Mouse (Mus musculus) ES-Bruce4 (cell line): Measurements from ENCODE around the gene Hist2h2aa1. TPM values are rescaled to one million over a fixed set of nuclear protein-coding genes. Genes with fewer than 3 reads are reported as not detected.
"Not testable (repeated sequence)": the region's sequence is repeated elsewhere in the genome, so short reads cannot be mapped to it uniquely, and the experiment has no call there.

ENCODE experiments used
- H3K27ac ChIP-seq: 2 replicates; pipeline ENCODE4 v1.5.1; 2012; ENCODE audit warnings: low read length, inconsistent platforms; ENCODE audit not compliant: insufficient read depth
- H3K27me3 ChIP-seq: 2 replicates; pipeline ENCODE4 v1.6.1; 2012; ENCODE audit warnings: mild to moderate bottlenecking, low read length, inconsistent platforms; ENCODE audit not compliant: control insufficient read depth, poor library complexity, insufficient read depth, severe bottlenecking
- H3K36me3 ChIP-seq: 2 replicates; pipeline ENCODE4 v1.6.1; 2012; ENCODE audit warnings: inconsistent platforms, mild to moderate bottlenecking, low read length, moderate library complexity; ENCODE audit not compliant: control insufficient read depth, poor library complexity, insufficient read depth, severe bottlenecking
- H3K4me1 ChIP-seq: one replicate; pipeline ENCODE4 v1.8.1; 2011; ENCODE audit warnings: low read length; ENCODE audit not compliant: control insufficient read depth, insufficient read depth
- H3K4me3 ChIP-seq: 2 replicates; pipeline ENCODE4 v1.5.1; 2011; ENCODE audit warnings: low read depth, mild to moderate bottlenecking, low read length
- H3K9ac ChIP-seq: 2 replicates; pipeline ENCODE4 v1.6.1; 2012; ENCODE audit warnings: low read depth, mild to moderate bottlenecking, inconsistent platforms; ENCODE audit not compliant: poor library complexity, severe bottlenecking
- H3K9me3 ChIP-seq: replicated peaks from 2 replicates; pipeline ENCODE4 v1.6.1; 2012; ENCODE audit warnings: mild to moderate bottlenecking, low read length, inconsistent platforms; ENCODE audit not compliant: control insufficient read depth, poor library complexity, insufficient read depth, severe bottlenecking
- CTCF ChIP-seq: IDR thresholded peaks from one replicate; pipeline ENCODE4 v1.8.1; 2011; ENCODE audit warnings: low read depth, low read length
- EP300 ChIP-seq: IDR thresholded peaks from 2 replicates; pipeline ENCODE4 v1.6.1; 2011; ENCODE audit warnings: low read depth, low read length; ENCODE audit not compliant: insufficient read depth
- POLR2A ChIP-seq: IDR thresholded peaks from one replicate; pipeline ENCODE4 v1.8.1; 2011; ENCODE audit warnings: low read length; ENCODE audit not compliant: insufficient read depth
- polyA plus RNA-seq: library from polyadenylated mRNA; stranded (reverse); fragments of >200 nt; gene quantifications from 2 replicates; pipeline ENCODE4 v1.2.4, GENCODE M21; 2011; ENCODE audit warnings: low read depth; ENCODE audit not compliant: missing spikeins, insufficient read depth, insufficient read length

The Hist2h2aa1 gene
- polyA plus RNA-seq, 1 experiment = not detected

DNA sequence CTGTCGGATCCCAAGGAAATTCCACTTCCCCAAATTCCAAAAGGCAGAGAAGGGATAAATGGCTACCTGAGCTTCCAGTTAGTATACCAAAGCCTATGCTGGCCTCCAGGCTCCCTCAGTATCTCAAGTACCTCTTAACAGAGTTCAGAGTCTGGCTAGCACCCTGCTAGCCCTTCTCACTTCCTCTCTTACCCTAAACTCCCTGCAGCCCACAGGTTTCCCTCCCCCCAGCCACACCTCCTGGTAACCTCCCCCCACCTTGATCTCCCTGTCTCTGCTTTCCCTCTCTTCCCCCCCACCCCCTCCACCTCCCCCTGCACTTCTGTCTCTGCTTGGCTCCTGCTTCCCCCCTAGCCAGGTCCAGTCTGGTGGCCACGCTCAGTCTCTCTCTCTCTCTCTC lies 45.6 kb upstream of the Hist2h2aa1 start:
- Histone ChIP-seq H3K9me3 (no peaks in the 10 kb centered on the region), H3K27me3 (no peaks in the 10 kb centered on the region), H3K9ac (no peak overlapping the region), H3K4me1 (peaks cover 1% of the 10 kb centered on the region), H3K36me3 (no peaks in the 10 kb centered on the region), H3K27ac (no peak overlapping the region), H3K4me3 (no peak overlapping the region)
- TF ChIP-seq POLR2A = no peak
- TF ChIP-seq EP300 = no peak
- TF ChIP-seq CTCF = no peak

DNA sequence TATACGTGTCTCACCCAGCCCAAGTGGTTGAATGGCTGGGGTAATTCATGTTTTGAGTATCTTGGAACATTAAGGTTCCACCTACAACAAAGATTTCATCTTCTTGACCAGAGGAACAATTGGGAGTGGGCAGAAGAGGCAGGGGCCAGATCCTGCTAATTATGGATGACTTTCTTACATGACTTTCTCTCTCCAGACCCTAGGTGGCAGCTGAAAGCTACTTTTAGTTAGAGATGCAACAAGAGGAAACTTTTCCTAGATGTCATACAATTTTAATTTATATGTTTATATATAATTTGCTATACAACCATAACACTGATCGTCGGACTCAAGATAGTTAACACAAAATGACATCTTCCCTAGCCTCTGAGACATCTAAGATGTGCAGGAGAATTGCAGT lies 37.5 kb upstream of the Hist2h2aa1 start:
- H3K27ac ChIP-seq = no peak overlapping the region
- no peak overlapping the region for H3K9ac ChIP-seq
- TF ChIP-seq POLR2A (no peak), CTCF (no peak), EP300 (no peak)
- no peaks in the 10 kb centered on the region for H3K9me3 ChIP-seq
- H3K36me3 ChIP-seq = no peaks in the 10 kb centered on the region
- H3K4me3 ChIP-seq = no peak overlapping the region
- H3K4me1 ChIP-seq = no peaks in the 10 kb centered on the region
- peaks cover 1% of the 10 kb centered on the region; the same call in 1 of the 2 replicates for H3K27me3 ChIP-seq

GRCm38 (mm10) chr3:96209242-96209641 lies 36.1 kb upstream of the Hist2h2aa1 start:
- no peak overlapping the region for H3K27ac ChIP-seq
- peaks cover 1% of the 10 kb centered on the region; the same call in 1 of the 2 replicates for H3K27me3 ChIP-seq
- no peak overlapping the region for H3K4me3 ChIP-seq
- TF ChIP-seq EP300 (no peak), CTCF (peak; percentile 80)
- H3K9ac ChIP-seq = no peak overlapping the region
- H3K9me3 ChIP-seq = no peaks in the 10 kb centered on the region
- H3K4me1 ChIP-seq = no peaks in the 10 kb centered on the region
- H3K36me3 ChIP-seq = no peaks in the 10 kb centered on the region

DNA sequence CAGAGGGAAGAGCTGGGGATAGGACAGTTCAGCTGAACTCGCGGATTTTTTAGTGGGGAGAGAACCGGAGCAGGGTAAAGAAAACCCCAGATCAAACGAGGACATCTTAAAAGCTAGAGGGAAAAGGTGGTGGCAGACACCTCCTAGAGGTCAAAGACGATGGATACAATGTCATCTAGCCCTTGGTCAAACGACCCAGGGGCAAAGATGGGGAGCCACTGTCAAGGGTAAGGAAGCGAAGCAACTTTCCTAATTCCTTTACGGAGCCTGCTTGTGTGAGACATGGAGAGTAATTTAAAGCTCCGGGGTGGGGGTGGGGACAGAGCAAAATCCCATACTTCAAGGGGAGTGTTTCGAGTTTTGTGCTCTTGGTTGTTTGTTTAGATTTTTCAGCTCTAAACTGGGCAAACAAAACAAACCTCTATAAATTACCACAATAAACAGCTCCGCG lies 26.1 kb upstream of the Hist2h2aa1 start:
- H3K4me3 ChIP-seq = peak overlapping the region; percentile 76
- peak overlapping the region; percentile 98 for H3K27ac ChIP-seq
- H3K27me3 ChIP-seq = no peaks in the 10 kb centered on the region
- H3K4me1 ChIP-seq = no peaks in the 10 kb centered on the region
- H3K9ac ChIP-seq = peak overlapping the region; percentile 97
- H3K36me3 ChIP-seq = no peaks in the 10 kb centered on the region
- no peak for TF ChIP-seq EP300
- TF ChIP-seq POLR2A = no peak
- TF ChIP-seq CTCF = no peak
- no peaks in the 10 kb centered on the region for H3K9me3 ChIP-seq

GRCm38 (mm10) chr3:96219661-96220130 lies 25.6 kb upstream of the Hist2h2aa1 start, which contains the start of the genes Bola1 and Hist2h2ab:
Gene Bola1, minus strand, starts transcription at chr3:96219709.
Gene Hist2h2ab, plus strand, starts transcription at chr3:96219865.
- no peak for TF ChIP-seq CTCF
- no peak for TF ChIP-seq POLR2A
- TF ChIP-seq EP300 = no peak
- peak within 1 kb of the TSS; percentile 98 for H3K27ac ChIP-seq
- no peaks in the 10 kb centered on the region for H3K36me3 ChIP-seq
- peak within 1 kb of the TSS; percentile 97 for H3K9ac ChIP-seq
- H3K27me3 ChIP-seq = no peaks in the 10 kb centered on the region
- H3K4me3 ChIP-seq = peak within 1 kb of the TSS; percentile 89
- H3K9me3 ChIP-seq = no peaks in the 10 kb centered on the region
- no peaks in the 10 kb centered on the region for H3K4me1 ChIP-seq

DNA sequence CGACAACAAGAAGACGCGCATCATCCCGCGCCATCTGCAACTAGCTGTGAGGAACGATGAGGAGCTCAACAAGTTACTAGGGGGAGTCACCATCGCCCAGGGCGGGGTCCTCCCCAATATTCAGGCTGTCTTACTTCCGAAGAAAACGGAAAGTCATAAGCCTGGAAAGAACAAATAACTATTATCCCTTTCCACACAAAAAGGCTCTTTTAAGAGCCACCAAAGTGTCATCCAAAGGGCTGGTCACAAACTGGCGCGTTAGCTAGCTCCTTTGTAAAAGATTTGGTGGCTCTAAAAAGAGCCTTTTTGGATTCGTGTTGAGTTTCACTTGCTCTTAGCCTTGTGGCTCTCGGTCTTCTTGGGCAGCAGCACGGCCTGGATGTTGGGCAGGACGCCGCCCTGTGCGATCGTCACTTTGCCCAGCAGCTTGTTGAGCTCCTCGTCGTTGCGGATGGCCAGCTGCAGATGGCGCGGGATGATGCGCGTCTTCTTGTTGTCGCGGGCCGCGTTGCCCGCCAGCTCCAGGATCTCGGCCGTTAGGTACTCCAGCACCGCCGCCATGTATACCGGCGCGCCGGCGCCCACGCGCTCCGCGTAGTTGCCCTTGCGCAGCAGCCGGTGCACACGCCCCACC lies 25.0 kb upstream of the Hist2h2aa1 start:
- Histone ChIP-seq H3K9ac (peak overlapping the region; percentile 97), H3K4me3 (peak overlapping the region; percentile 89), H3K27ac (peak overlapping the region; percentile 98)
- H3K27me3 ChIP-seq, H3K4me1 ChIP-seq, H3K36me3 ChIP-seq, H3K9me3 ChIP-seq: not testable (repeated sequence)
